ENCODE assay signal across 8 mouse cellular contexts in genomic region chr7:99535741-99536501, GRCm38 (mm10). TPM values are rescaled to one million over a fixed set of nuclear protein-coding genes. Genes with fewer than 3 reads are reported as not detected.
DNase-seq lines count a peak whose midpoint lies in the region; ATAC-seq and TF ChIP-seq lines count a peak whose summit lies in the region.

No protein-coding gene starts in this region.

- peak; percentile 40 for ATAC-seq in intestine, embryonic 16.5 days

- 7% methylated on average over 46 of the region's 46 CpGs for WGBS in intestine, embryonic 16.5 days
- WGBS in macrophage (ENCODE audit: missing documents), result 2% methylated on average over 45 of the region's 46 CpGs

- H3K4me2 ChIP-seq in intestine, embryonic 16.5 days (ENCODE audit: low read depth, low read length), result peak overlapping the region; percentile 90

- no peaks in the 10 kb centered on the region for H3K27me3 ChIP-seq in erythroblast, embryonic 14.5 days (ENCODE audit: control insufficient read depth)
- H3K27me3 ChIP-seq in intestine, embryonic 16.5 days (replicated peaks; ENCODE audit: control insufficient read depth, insufficient read depth, low read length), result no peaks in the 10 kb centered on the region

- DNase-seq in layer of hippocampus, adult 2 months (ENCODE audit: low spot score in 2 of 2), result peak in 1 of 2 experiments; percentile 41
- DNase-seq in layer of hippocampus, postnatal 25 days (ENCODE audit: extremely low spot score in 1 of 2, low spot score in 1 of 2), result no peak
- peak; percentile 34 for DNase-seq in MN1 (ENCODE audit: low spot score)
- peak; percentile 30 to 43 for DNase-seq in spleen, postnatal 36 days (ENCODE audit: low spot score in 2 of 2)
- no peak for DNase-seq in frontal cortex, postnatal 10 days (ENCODE audit: low spot score in 2 of 2)

- no peak for TF ChIP-seq CTCF in layer of hippocampus, adult 2 months (conservative IDR thresholded peaks at IDR 0.05)

- no peaks in the 10 kb centered on the region for H3K9me3 ChIP-seq in erythroblast, embryonic 14.5 days (ENCODE audit: control insufficient read depth, low read length)
- no peaks in the 10 kb centered on the region for H3K9me3 ChIP-seq in intestine, embryonic 16.5 days (ENCODE audit: control insufficient read depth, low read length)

- H3K36me3 ChIP-seq in erythroblast, embryonic 14.5 days (ENCODE audit: control insufficient read depth), result peaks cover 26% of the 10 kb centered on the region
- H3K36me3 ChIP-seq in intestine, embryonic 16.5 days (ENCODE audit: control insufficient read depth, insufficient read depth, low read length), result no peaks in the 10 kb centered on the region
- H3K36me3 ChIP-seq in macrophage (ENCODE audit: inconsistent target), result no peaks in the 10 kb centered on the region; the same call in 1 of the 2 replicates

- H3K4me1 ChIP-seq in erythroblast, embryonic 14.5 days (ENCODE audit: control insufficient read depth), result peaks cover 95% of the 10 kb centered on the region
- peaks cover 62% of the 10 kb centered on the region for H3K4me1 ChIP-seq in intestine, embryonic 16.5 days (ENCODE audit: control insufficient read depth, insufficient read depth, low read length)

- H3K79me2 ChIP-seq in macrophage (ENCODE audit: inconsistent target), result peaks cover 52% of the 10 kb centered on the region

- peak overlapping the region; percentile 94 for H3K9ac ChIP-seq in intestine, embryonic 16.5 days (ENCODE audit: low read depth, low read length)

- H3K27ac ChIP-seq in layer of hippocampus, adult 2 months, result peak overlapping the region; percentile 95
- peak overlapping the region; percentile 88 for H3K27ac ChIP-seq in intestine, embryonic 16.5 days (ENCODE audit: low read length)
- peak overlapping the region; percentile 89 for H3K27ac ChIP-seq in macrophage

- H3K4me3 ChIP-seq in layer of hippocampus, adult 2 months, result peak overlapping the region; percentile 89
- H3K4me3 ChIP-seq in erythroblast, embryonic 14.5 days (replicated peaks), result peak overlapping the region; percentile 81
- H3K4me3 ChIP-seq in intestine, embryonic 16.5 days (ENCODE audit: low read length), result peak overlapping the region; percentile 84
- peak overlapping the region; percentile 64 for H3K4me3 ChIP-seq in macrophage (ENCODE audit: inconsistent target)

RNA-seq across cellular contexts. Expression of gene Arrb1, which starts 0.7 kb away (rescaled TPM):
- 100 to 1,000 TPM; 143 to 148 TPM for total RNA-seq in layer of hippocampus, adult 2 months (2021)
- 100 to 1,000 TPM; 135 to 152 TPM for total RNA-seq in layer of hippocampus, postnatal 25 days (2021)
- polyA plus RNA-seq in erythroblast, embryonic 14.5 days (2012), result 28.5 and 33.1 TPM in 2 replicates
- 7.7 and 9.2 TPM in 2 replicates for polyA plus RNA-seq in intestine, embryonic 16.5 days (2015; fragmentation: Nextera tagmentation; extraction: Ambion mirVana)
- total RNA-seq in macrophage (2018; cell fraction: chromatin; rRNA removed), result 100 to 1,000 TPM in 19 of 26 experiments, 10 to 100 TPM in 6, 1 to 10 TPM in 1; 9.2 to 300 (median 218) TPM
- total RNA-seq in macrophage (2018; cell fraction: cytosol; rRNA removed), result 100 to 1,000 TPM in 8 of 26 experiments, 10 to 100 TPM in 18; 54.2 to 130 (median 88.0) TPM
- 100 to 1,000 TPM in 17 of 26 experiments, 10 to 100 TPM in 9; 25.9 to 208 (median 130) TPM for total RNA-seq in macrophage (2018; cell fraction: nucleus; rRNA removed)
- polyA plus RNA-seq in macrophage (2018), result 65.3 to 97.8 TPM (median 73.5 TPM) in 3 replicates

RNA-seq across cellular contexts. Expression of gene Rps3, which starts 52.4 kb away (rescaled TPM):
- 100 to 1,000 TPM; 278 to 289 TPM for total RNA-seq in layer of hippocampus, adult 2 months (2021)
- total RNA-seq in layer of hippocampus, postnatal 25 days (2021), result 100 to 1,000 TPM; 250 to 278 TPM
- 40.9 and 83.1 TPM in 2 replicates for polyA plus RNA-seq in erythroblast, embryonic 14.5 days (2012)
- 775 and 816 TPM in 2 replicates for polyA plus RNA-seq in intestine, embryonic 16.5 days (2015; fragmentation: Nextera tagmentation; extraction: Ambion mirVana)
- 100 to 1,000 TPM in 1 of 26 experiments, 10 to 100 TPM in 25; 26.2 to 122 (median 50.9) TPM for total RNA-seq in macrophage (2018; cell fraction: chromatin; rRNA removed)
- 100 to 1,000 TPM; 181 to 369 (median 243) TPM for total RNA-seq in macrophage (2018; cell fraction: cytosol; rRNA removed)
- total RNA-seq in macrophage (2018; cell fraction: nucleus; rRNA removed), result 100 to 1,000 TPM in 5 of 26 experiments, 10 to 100 TPM in 21; 59.6 to 128 (median 84.4) TPM
- 269 to 859 TPM (median 797 TPM) in 3 replicates for polyA plus RNA-seq in macrophage (2018)

Comparison
In these comparisons a context has a peak if more than half of its experiments do, and no peak if none do; other contexts are left out.
1. DNase-seq: peak in MN1 (single experiment) and spleen, postnatal 36 days (2 of 2); none in layer of hippocampus, postnatal 25 days (0 of 2) and frontal cortex, postnatal 10 days (0 of 2).
2. Peak in every context shown above with its lines, with median percentiles within 50 percentile points of each other: H3K27ac ChIP-seq and H3K4me3 ChIP-seq.